Mouse (Mus musculus): ENCODE data around the gene Hnrnpr. TPM values are rescaled to one million over a fixed set of nuclear protein-coding genes. Genes with fewer than 3 reads are reported as not detected.

Gene Hnrnpr
- total RNA-seq, 2 experiments from 2014 or later = 80.0 to 138 TPM

- ATAC-seq (ENCODE audit: poor library complexity, severe bottlenecking) = no peak
These were observed 73.1 kb downstream of the Hnrnpr start for GRCm38 (mm10) chr4:136383839-136384238.

DNA sequence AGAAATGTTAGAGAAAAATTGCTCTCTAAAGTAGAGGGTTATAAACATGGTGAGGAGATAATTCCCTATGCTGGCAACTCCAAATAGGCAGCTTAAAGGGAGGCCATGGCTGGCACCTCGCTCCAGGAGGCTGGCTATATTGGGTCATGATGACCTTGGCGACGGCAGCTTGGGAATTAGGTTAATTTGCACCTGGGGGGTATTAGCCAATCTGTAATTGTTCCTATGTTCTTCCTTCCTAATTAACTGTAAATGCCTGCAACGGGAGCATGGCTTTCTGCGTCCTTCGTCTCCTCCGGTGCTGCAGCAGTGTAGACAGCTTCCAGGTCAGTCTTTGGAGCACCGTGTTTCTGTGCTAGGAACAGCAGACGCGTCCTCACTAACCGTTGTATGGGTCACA, 76.5 kb downstream of the Hnrnpr start:
- ATAC-seq (ENCODE audit: poor library complexity, severe bottlenecking) = no peak

DNA sequence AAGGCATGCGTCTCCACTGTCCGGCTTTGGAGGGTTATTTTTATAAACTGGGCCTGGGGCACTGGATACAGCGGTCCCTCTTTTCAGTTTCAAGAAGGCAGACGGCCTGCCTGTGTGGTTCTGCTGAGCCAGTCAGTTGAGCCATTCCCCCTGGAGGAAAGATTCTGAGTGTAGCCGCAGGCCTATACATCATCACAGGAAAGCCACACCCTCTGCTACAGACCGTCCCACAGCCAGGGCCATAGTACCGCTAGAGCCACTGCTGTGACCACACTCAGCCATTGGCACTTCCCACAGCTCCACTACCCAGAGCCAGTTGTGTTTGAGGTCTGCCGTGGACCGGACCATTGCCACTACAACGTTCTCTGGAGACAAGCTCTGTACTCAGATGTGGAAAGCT, 91.1 kb downstream of the Hnrnpr start:
- ATAC-seq (ENCODE audit: poor library complexity, severe bottlenecking) = no peak

DNA sequence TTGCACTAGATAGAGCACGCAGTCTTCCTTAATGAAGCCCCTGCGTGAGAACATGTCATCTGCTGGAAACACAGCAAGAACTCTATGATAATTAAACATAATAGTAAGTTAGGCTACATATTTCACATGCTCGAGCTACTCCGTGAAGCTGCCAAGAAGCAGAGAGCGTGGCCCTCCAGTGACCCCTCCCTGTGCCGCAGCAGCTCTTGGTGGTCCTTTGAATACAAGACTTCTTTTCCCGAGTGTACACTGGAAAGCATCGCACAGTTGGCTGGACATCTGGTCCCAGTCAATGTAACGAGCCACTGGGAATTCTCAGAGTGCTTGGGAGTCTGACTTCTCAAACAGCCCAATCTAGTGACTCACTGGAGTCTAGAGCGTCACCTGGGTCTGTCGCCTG, 97.1 kb downstream of the Hnrnpr start:
- ATAC-seq (ENCODE audit: poor library complexity, severe bottlenecking) = no peak

Other genes starting within 250 kb of the Hnrnpr start
- 1.9 and 2.0 TPM in 2 replicates for gene Id3, start 167.4 kb upstream of the Hnrnpr start, total RNA-seq (2015)
- gene Id3, start 167.4 kb upstream of the Hnrnpr start, total RNA-seq (2017) = 0.77 and 1.8 TPM in 2 replicates
- 78.1 and 107 TPM in 2 replicates for gene E2f2, start 138.5 kb upstream of the Hnrnpr start, total RNA-seq (2015)
- 59.4 and 63.6 TPM in 2 replicates for gene E2f2, start 138.5 kb upstream of the Hnrnpr start, total RNA-seq (2017)
- gene Asap3, start 104.6 kb upstream of the Hnrnpr start, total RNA-seq (2015) = not detected in 2 replicates
- 0.04 TPM in 1 of 2 replicates, not detected in the other for gene Asap3, start 104.6 kb upstream of the Hnrnpr start, total RNA-seq (2017)
- gene Tcea3, start 63.2 kb upstream of the Hnrnpr start, total RNA-seq (2015) = 5.6 and 6.0 TPM in 2 replicates
- 3.5 and 7.2 TPM in 2 replicates for gene Tcea3, start 63.2 kb upstream of the Hnrnpr start, total RNA-seq (2017)
- gene Zfp46, start 26.3 kb upstream of the Hnrnpr start, total RNA-seq (2015) = 4.2 and 4.5 TPM in 2 replicates
- gene Zfp46, start 26.3 kb upstream of the Hnrnpr start, total RNA-seq (2017) = 8.1 and 9.3 TPM in 2 replicates
- not detected in 2 replicates for gene Htr1d, start 112.6 kb downstream of the Hnrnpr start, total RNA-seq (2015)
- gene Htr1d, start 112.6 kb downstream of the Hnrnpr start, total RNA-seq (2017) = not detected in 2 replicates
- gene 6030445D17Rik, start 151.3 kb downstream of the Hnrnpr start, total RNA-seq (2015) = 0.13 TPM in 1 of 2 replicates, not detected in the other
- gene 6030445D17Rik, start 151.3 kb downstream of the Hnrnpr start, total RNA-seq (2017) = not detected in 2 replicates
- 3.4 and 6.7 TPM in 2 replicates for gene Luzp1, start 158.8 kb downstream of the Hnrnpr start, total RNA-seq (2015)
- gene Luzp1, start 158.8 kb downstream of the Hnrnpr start, total RNA-seq (2017) = 3.5 and 4.8 TPM in 2 replicates

Data from megakaryocyte, adult 5-6 weeks (primary cell).